Mouse (Mus musculus) gastrocnemius, postnatal 14 days (tissue): ENCODE measurements around the gene Nwd2. TPM values are rescaled to one million over a fixed set of nuclear protein-coding genes. Genes with fewer than 3 reads are reported as not detected.

ENCODE experiments used
- DNase-seq: peaks from one replicate; pipeline ENCODE4 v3.0.0; 2021; ENCODE audit warnings: mixed read lengths
- intact Hi-C: fragments of 180-260 bp; cut with DNase I; formaldehyde crosslinking; loops from one replicate; pipeline ENCODE4 v1.15.1; 2025; ENCODE audit warnings: low total_unique reads
- long read RNA-seq, 2 experiments: library from polyadenylated mRNA; stranded (forward); transcript quantifications; one replicate each; pipeline ENCODE4 v2.0.0; 2021
- total RNA-seq, 2 experiments: library from RNA; stranded (reverse); gene quantifications; 2 replicates each; pipeline ENCODE4 v1.2.3; 2021

The Nwd2 gene
- not detected for total RNA-seq
- long read RNA-seq, experiment 1, result 0 reads
- long read RNA-seq, experiment 2, result 0 reads

GRCm38 (mm10) chr5:63649070-63649532, at the start of gene Nwd2:
Gene Nwd2, plus strand, starts transcription at chr5:63649102.
- intact Hi-C loops, result no loop called here

GRCm38 (mm10) chr5:63607447-63607846, 41.5 kb upstream of the Nwd2 start:
- no peak for DNase-seq
- intact Hi-C loops, result no loop called here

More at GRCm38 (mm10) chr5:63649070-63649532, at the start of gene Nwd2:
- DNase-seq, result no peak

GRCm38 (mm10) chr5:63616792-63617668, 31.9 kb upstream of the Nwd2 start:
- DNase-seq, result no peak
- intact Hi-C loops, result no loop called here

GRCm38 (mm10) chr5:63624123-63624522, 24.8 kb upstream of the Nwd2 start:
- intact Hi-C loops, result no loop called here
- no peak for DNase-seq

GRCm38 (mm10) chr5:63627832-63628530, 20.9 kb upstream of the Nwd2 start:
- intact Hi-C loops, result no loop called here
- DNase-seq, result no peak

GRCm38 (mm10) chr5:63628531-63628871, 20.4 kb upstream of the Nwd2 start:
- intact Hi-C loops, result no loop called here
- no peak for DNase-seq

GRCm38 (mm10) chr5:63634636-63635035, 14.3 kb upstream of the Nwd2 start:
- no peak for DNase-seq
- intact Hi-C loops, result no loop called here

GRCm38 (mm10) chr5:63648187-63648586, 715 bp upstream of the Nwd2 start:
- no peak for DNase-seq
- intact Hi-C loops, result no loop called here

- no peak for DNase-seq
- intact Hi-C loops, result no loop called here
Observed at GRCm38 (mm10) chr5:63649533-63650464, 897 bp downstream of the Nwd2 start.

- intact Hi-C loops, result no loop called here
- no peak for DNase-seq
Observed at GRCm38 (mm10) chr5:63651813-63652212, 2.9 kb downstream of the Nwd2 start.

- intact Hi-C loops, result no loop called here
- DNase-seq, result no peak
Observed at GRCm38 (mm10) chr5:63652705-63653104, 3.8 kb downstream of the Nwd2 start.

- no peak for DNase-seq
Observed at GRCm38 (mm10) chr5:63666884-63667283, 18.0 kb downstream of the Nwd2 start.

GRCm38 (mm10) chr5:63675934-63676333, 27.0 kb downstream of the Nwd2 start:
- intact Hi-C loops, result no loop called here
- DNase-seq, result no peak

More at GRCm38 (mm10) chr5:63666884-63667283, 18.0 kb downstream of the Nwd2 start:
- intact Hi-C loops, result no loop called here

GRCm38 (mm10) chr5:63689084-63689483, 40.2 kb downstream of the Nwd2 start:
- no peak for DNase-seq
- intact Hi-C loops, result no loop called here

- intact Hi-C loops, result no loop called here
- DNase-seq, result no peak
Observed at GRCm38 (mm10) chr5:63696784-63697183, 47.9 kb downstream of the Nwd2 start.

GRCm38 (mm10) chr5:63697196-63697595, 48.3 kb downstream of the Nwd2 start:
- intact Hi-C loops, result no loop called here
- no peak for DNase-seq

GRCm38 (mm10) chr5:63728955-63729354, 80.1 kb downstream of the Nwd2 start:
- intact Hi-C loops, result no loop called here
- no peak for DNase-seq

GRCm38 (mm10) chr5:63735521-63735920, 86.6 kb downstream of the Nwd2 start:
- no peak for DNase-seq
- intact Hi-C loops, result no loop called here

GRCm38 (mm10) chr5:63743426-63743825, 94.5 kb downstream of the Nwd2 start:
- no peak for DNase-seq
- intact Hi-C loops, result no loop called here

GRCm38 (mm10) chr5:63748299-63748698, 99.4 kb downstream of the Nwd2 start:
- intact Hi-C loops, result no loop called here
- DNase-seq, result no peak
